Mouse (Mus musculus) heart, postnatal 14 days (tissue): ENCODE results near the gene Rfesd. TPM values are rescaled to one million over a fixed set of nuclear protein-coding genes. Genes with fewer than 3 reads are reported as not detected.

Experiments
- DNase-seq, 2 experiments: peaks; one replicate each; pipeline ENCODE4 v3.0.0; 2021 to 2022
- intact Hi-C: fragments of 180-260 bp; cut with DNase I; formaldehyde crosslinking; loops from one replicate; pipeline ENCODE4 v1.15.1; 2025
- total RNA-seq, 2 experiments: library from RNA; stranded (reverse); gene quantifications; 2 replicates each; pipeline ENCODE4 v1.2.3; 2021

Rfesd gene
- total RNA-seq, 2 experiments from 2014 or later, result 10.3 to 10.7 TPM

DNA sequence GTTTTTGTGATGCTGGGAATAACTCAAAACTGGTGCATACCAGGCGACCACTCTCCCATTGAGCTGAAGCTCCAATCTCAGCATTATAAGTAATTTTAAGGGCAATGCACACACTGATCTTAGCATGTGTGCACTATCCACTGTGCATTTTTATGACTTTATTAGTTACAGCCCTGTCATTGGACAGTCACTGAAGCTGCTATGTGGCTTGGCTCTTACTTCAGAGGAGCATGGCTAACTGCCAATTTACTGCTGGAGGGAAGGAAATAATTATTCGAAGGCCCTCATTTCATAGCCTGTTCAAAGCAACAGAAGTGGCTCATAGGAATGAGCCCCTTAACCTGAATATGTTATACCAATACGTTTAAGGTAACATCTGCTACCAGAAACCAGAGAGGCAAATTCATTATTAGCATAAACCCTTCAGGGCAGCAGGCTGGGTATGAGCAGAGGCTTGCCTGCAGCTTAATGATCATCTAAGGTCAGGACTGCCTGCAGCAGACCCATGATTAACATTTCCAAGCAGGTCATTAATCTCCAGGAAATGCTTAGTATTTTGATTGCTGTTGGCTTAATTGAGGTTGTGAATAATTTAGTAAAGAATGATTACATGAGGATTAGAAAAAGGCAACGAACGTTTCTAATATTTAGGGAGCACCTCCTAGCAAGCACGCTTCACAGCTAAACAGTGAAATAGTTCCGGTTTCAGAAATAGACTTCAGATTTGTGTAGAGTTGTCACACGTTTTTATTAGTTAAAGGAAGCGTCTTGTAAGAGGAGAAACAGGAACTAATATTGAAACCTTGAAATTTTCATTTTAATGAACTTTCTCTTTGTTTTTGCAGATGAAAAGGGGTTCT is 26.1 kb downstream of the Rfesd start:
- DNase-seq, result peak in 1 of 2 experiments; percentile 40
- intact Hi-C loops, result no loop called here

DNA sequence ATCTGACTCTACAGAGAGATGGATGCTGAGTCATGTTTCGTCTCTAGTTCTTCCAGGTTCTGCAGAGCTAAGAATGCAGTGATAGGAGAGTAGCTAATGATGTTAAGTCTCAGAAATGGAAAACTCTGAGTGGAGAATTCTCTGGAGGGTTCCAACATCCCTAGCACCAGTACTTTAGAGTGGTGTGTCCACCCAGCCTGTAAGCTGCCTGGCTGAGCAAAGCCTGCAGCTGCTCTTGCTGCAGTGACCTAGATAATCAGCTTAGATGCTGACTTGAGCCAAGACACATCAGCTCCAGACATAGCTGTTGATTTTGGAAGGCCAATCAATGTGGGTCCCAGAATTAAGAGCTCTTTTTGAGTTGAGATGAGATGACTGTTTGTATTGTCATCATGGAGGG is 30.4 kb downstream of the Rfesd start:
- intact Hi-C loops, result loop anchor here (10.0 kb wide), 1 partner anchor 67 kb away; the partner anchor contains the start of gene Gpr150
- DNase-seq, result peak; percentile 21 to 33

DNA sequence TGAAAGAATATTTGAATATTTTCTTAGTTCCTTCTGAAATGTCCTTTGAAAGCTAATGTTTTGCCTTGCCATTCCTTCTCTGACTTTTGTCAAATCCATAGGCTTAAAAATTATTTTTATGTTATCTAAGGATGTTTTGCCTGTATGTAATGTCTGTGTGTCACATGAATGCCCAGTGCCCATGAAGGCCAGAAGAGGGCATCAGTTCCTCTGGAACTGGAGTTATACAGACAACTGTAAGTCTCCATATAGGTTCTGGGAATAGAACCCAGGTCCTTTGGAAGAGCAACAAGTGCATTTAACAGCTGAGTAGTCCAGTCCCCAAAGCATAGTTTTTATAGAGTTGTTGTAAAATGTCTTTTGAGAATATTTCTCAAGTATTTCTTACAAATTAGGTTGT is 36.6 kb downstream of the Rfesd start:
- DNase-seq, result no peak
- intact Hi-C loops, result loop anchor here (10.0 kb wide), 1 partner anchor 73 kb away; the partner anchor contains the start of gene Gpr150

DNA sequence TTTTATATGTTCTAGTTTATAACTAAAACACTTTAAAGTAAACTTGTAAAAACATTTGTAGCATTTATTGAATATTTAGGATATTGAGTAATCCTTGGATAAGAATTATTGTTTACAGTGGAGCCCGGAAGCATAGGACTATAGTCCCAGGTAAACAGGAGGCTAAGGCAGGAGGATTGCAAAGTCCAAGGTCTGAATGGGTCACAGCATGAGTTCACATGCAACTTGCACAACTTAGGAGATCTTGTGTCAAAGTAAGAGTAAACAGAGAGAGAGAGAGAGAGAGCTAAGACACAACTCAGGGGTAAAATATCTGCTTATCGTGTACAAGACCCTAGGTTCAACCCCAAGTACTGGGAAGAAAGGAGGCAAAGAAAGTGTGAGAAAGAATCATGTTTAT is 41.9 kb downstream of the Rfesd start:
- no peak for DNase-seq
- intact Hi-C loops, result no loop called here

GRCm38 (mm10) chr13:75976218-75976617 is 42.3 kb downstream of the Rfesd start:
- DNase-seq, result no peak
- intact Hi-C loops, result no loop called here

DNA sequence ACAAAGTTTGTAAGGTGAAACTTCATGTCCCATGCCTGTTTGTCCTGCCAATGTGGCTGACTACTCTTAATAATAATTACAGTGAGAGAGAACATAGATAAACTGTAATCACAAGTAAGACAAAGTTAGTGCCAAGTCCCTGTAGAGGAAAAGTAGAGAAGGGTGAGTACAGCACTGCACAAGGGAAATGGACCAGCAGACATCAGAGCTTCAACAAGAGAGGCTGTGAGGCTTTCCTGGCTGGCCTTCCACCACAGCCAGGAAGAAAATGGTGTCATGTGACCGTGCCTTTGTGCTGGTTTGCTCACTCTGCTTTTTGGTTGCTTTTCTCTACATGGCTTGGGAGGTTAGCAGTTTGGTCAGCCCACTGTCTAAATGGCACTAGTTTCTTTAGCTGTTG is 42.9 kb downstream of the Rfesd start:
- intact Hi-C loops, result no loop called here
- DNase-seq, result no peak

- intact Hi-C loops, result no loop called here
- no peak for DNase-seq
These were observed 44.0 kb downstream of the Rfesd start for GRCm38 (mm10) chr13:75974481-75974880.

DNA sequence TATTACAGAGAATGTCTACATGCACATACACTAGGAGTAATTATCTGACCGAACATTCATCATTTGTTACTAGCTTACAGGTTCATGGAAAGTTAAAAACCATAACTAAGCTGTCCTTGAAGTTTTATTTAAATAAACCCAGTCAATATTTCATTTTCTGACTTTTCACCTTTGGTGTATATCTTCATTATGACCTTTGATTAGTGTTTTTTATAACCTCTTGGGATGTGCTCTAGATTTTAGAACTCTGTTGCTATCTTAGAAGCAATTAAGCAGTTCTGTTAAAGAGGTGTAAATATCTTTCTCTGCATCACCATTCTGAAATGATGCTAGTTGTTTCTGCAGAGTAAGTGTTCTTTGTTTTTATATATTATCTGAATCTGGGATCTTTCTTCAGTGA is 51.7 kb downstream of the Rfesd start, which contains the start of gene Spata9:
Gene Spata9 (plus strand): TSS at position 301 of the 400 bp plus-strand sequence.
- intact Hi-C loops, result no loop called here
- no peak for DNase-seq

- intact Hi-C loops, result no loop called here
- no peak for DNase-seq
These were observed 63.0 kb downstream of the Rfesd start for GRCm38 (mm10) chr13:75955357-75955992.

Other genes with a start within 250 kb of the Rfesd start
- 10 to 100 TPM; 54.1 to 55.2 TPM for gene Glrx, start 178.9 kb downstream of the Rfesd start, total RNA-seq
- gene Rhobtb3, start 74.8 kb downstream of the Rfesd start, total RNA-seq, result 10 to 100 TPM; 17.4 TPM
- gene Spata9, start 51.6 kb downstream of the Rfesd start, total RNA-seq, result not detected
- gene Gpr150, start 38.3 kb upstream of the Rfesd start, total RNA-seq, result not detected
- gene Arsk, start 79.9 kb upstream of the Rfesd start, total RNA-seq, result 1 to 10 TPM; 4.4 to 5.2 TPM
- 10 to 100 TPM; 12.7 to 15.4 TPM for gene Ttc37, start 80.0 kb upstream of the Rfesd start, total RNA-seq